Mouse (Mus musculus): ENCODE results near the gene Ppp1r9a. TPM values are rescaled to one million over a fixed set of nuclear protein-coding genes. Genes with fewer than 3 reads are reported as not detected.
"Not testable (repeated sequence)": the region's sequence is repeated elsewhere in the genome, so short reads cannot be mapped to it uniquely, and the experiment has no call there.

Gene Ppp1r9a
- polyA plus RNA-seq, 1 experiment from 2014 or later, result 16.3 TPM

GRCm38 (mm10) chr6:4923791-4924190 is 21.1 kb downstream of the Ppp1r9a start:
- not testable (repeated sequence) for H3K9me3 ChIP-seq; H3K27ac ChIP-seq; H3K4me3 ChIP-seq; ATAC-seq (ENCODE audit: insufficient number of reproducible peaks, low FRiP score, low TSS enrichment, low read depth); H3K27me3 ChIP-seq; H3K4me1 ChIP-seq; H3K4me2 ChIP-seq; H3K36me3 ChIP-seq; H3K9ac ChIP-seq

- no peak overlapping the region for H3K4me3 ChIP-seq
- H3K4me2 ChIP-seq, result no peak overlapping the region
Measured at GRCm38 (mm10) chr6:4925966-4926687, 23.4 kb downstream of the Ppp1r9a start.

GRCm38 (mm10) chr6:4930321-4930720 is 27.6 kb downstream of the Ppp1r9a start:
- ATAC-seq (ENCODE audit: insufficient number of reproducible peaks, low FRiP score, low TSS enrichment, low read depth), result no peak
- Histone ChIP-seq H3K9me3 (no peaks in the 10 kb centered on the region), H3K4me2 (no peak overlapping the region), H3K4me1 (no peaks in the 10 kb centered on the region), H3K9ac (no peak overlapping the region), H3K27me3 (no peaks in the 10 kb centered on the region), H3K4me3 (no peak overlapping the region), H3K36me3 (no peaks in the 10 kb centered on the region), H3K27ac (no peak overlapping the region)
- 88% methylated on average over 3 of the region's 3 CpGs for WGBS

More at GRCm38 (mm10) chr6:4925966-4926687, 23.4 kb downstream of the Ppp1r9a start:
- 0 out of 2 replicates have a peak overlapping the region, but pooled peaks have one; percentile 8 for H3K27ac ChIP-seq
- H3K27me3 ChIP-seq, result no peaks in the 10 kb centered on the region
- no peak for ATAC-seq (ENCODE audit: insufficient number of reproducible peaks, low FRiP score, low TSS enrichment, low read depth)
- H3K9me3 ChIP-seq, result no peaks in the 10 kb centered on the region
- H3K36me3 ChIP-seq, result no peaks in the 10 kb centered on the region
- 73% methylated on average over 14 of the region's 14 CpGs for whole genome bisulfite sequencing
- no peaks in the 10 kb centered on the region for H3K4me1 ChIP-seq
- H3K9ac ChIP-seq, result no peak overlapping the region

GRCm38 (mm10) chr6:4938901-4939300 is 36.2 kb downstream of the Ppp1r9a start:
- no peak overlapping the region for H3K4me3 ChIP-seq
- no peaks in the 10 kb centered on the region for H3K27me3 ChIP-seq
- H3K4me2 ChIP-seq, result no peak overlapping the region
- ATAC-seq (ENCODE audit: insufficient number of reproducible peaks, low FRiP score, low TSS enrichment, low read depth), result no peak
- peaks cover 6% of the 10 kb centered on the region; the same call in 1 of the 2 replicates for H3K4me1 ChIP-seq
- H3K36me3 ChIP-seq, result no peaks in the 10 kb centered on the region
- WGBS, result 27% methylated on average over 3 of the region's 3 CpGs
- no peak overlapping the region for H3K9ac ChIP-seq
- no peaks in the 10 kb centered on the region for H3K9me3 ChIP-seq
- H3K27ac ChIP-seq, result no peak overlapping the region

- no peaks in the 10 kb centered on the region for H3K27me3 ChIP-seq
- no peak overlapping the region for H3K27ac ChIP-seq
- ATAC-seq (ENCODE audit: insufficient number of reproducible peaks, low FRiP score, low TSS enrichment, low read depth), result no peak
- 51% methylated on average over 6 of the region's 6 CpGs for WGBS
- H3K4me3 ChIP-seq, result no peak overlapping the region
- H3K9ac ChIP-seq, result no peak overlapping the region
- no peaks in the 10 kb centered on the region for H3K9me3 ChIP-seq
- H3K4me1 ChIP-seq, result peaks cover 6% of the 10 kb centered on the region; the same call in 1 of the 2 replicates
- H3K4me2 ChIP-seq, result no peak overlapping the region
- no peaks in the 10 kb centered on the region for H3K36me3 ChIP-seq
Measured at GRCm38 (mm10) chr6:4940086-4940485, 37.4 kb downstream of the Ppp1r9a start.

- no peak for ATAC-seq (ENCODE audit: insufficient number of reproducible peaks, low FRiP score, low TSS enrichment, low read depth)
- 93% methylated on average over 9 of the region's 9 CpGs for WGBS
Measured at GRCm38 (mm10) chr6:4940639-4941038, 37.9 kb downstream of the Ppp1r9a start.

GRCm38 (mm10) chr6:4943821-4944220 is 41.1 kb downstream of the Ppp1r9a start:
- H3K4me1 ChIP-seq, result peaks cover 4% of the 10 kb centered on the region; the same call in 1 of the 2 replicates
- H3K27me3 ChIP-seq, result no peaks in the 10 kb centered on the region
- no peak overlapping the region for H3K4me3 ChIP-seq
- H3K4me2 ChIP-seq, result no peak overlapping the region
- ATAC-seq (ENCODE audit: insufficient number of reproducible peaks, low FRiP score, low TSS enrichment, low read depth), result no peak
- H3K27ac ChIP-seq, result no peak overlapping the region
- H3K9ac ChIP-seq, result no peak overlapping the region
- no peaks in the 10 kb centered on the region for H3K9me3 ChIP-seq
- WGBS, result 81% methylated on average over 2 of the region's 2 CpGs
- H3K36me3 ChIP-seq, result no peaks in the 10 kb centered on the region

More at GRCm38 (mm10) chr6:4940639-4941038, 37.9 kb downstream of the Ppp1r9a start:
- Histone ChIP-seq H3K4me2 (no peak overlapping the region), H3K27ac (no peak overlapping the region), H3K9me3 (no peaks in the 10 kb centered on the region), H3K4me3 (no peak overlapping the region), H3K9ac (no peak overlapping the region), H3K27me3 (no peaks in the 10 kb centered on the region), H3K36me3 (no peaks in the 10 kb centered on the region), H3K4me1 (peaks cover 6% of the 10 kb centered on the region; the same call in 1 of the 2 replicates)

- 87% methylated on average over 4 of the region's 4 CpGs for WGBS
- no peak overlapping the region for H3K4me2 ChIP-seq
- no peaks in the 10 kb centered on the region for H3K9me3 ChIP-seq
- H3K36me3 ChIP-seq, result no peaks in the 10 kb centered on the region
- no peak overlapping the region for H3K9ac ChIP-seq
- no peak overlapping the region for H3K4me3 ChIP-seq
- no peak overlapping the region for H3K27ac ChIP-seq
- no peaks in the 10 kb centered on the region for H3K27me3 ChIP-seq
- no peak for ATAC-seq (ENCODE audit: insufficient number of reproducible peaks, low FRiP score, low TSS enrichment, low read depth)
- peaks cover 9% of the 10 kb centered on the region; the same call in 1 of the 2 replicates for H3K4me1 ChIP-seq
Measured at GRCm38 (mm10) chr6:4948056-4948455, 45.3 kb downstream of the Ppp1r9a start.

GRCm38 (mm10) chr6:4949701-4950100 is 47.0 kb downstream of the Ppp1r9a start:
- H3K4me2 ChIP-seq, result no peak overlapping the region
- H3K4me3 ChIP-seq, result no peak overlapping the region
- no peaks in the 10 kb centered on the region for H3K9me3 ChIP-seq
- H3K36me3 ChIP-seq, result no peaks in the 10 kb centered on the region
- ATAC-seq (ENCODE audit: insufficient number of reproducible peaks, low FRiP score, low TSS enrichment, low read depth), result no peak
- H3K4me1 ChIP-seq, result peaks cover 10% of the 10 kb centered on the region; the same call in 1 of the 2 replicates
- no peak overlapping the region for H3K9ac ChIP-seq
- WGBS, result 45% methylated on average over 4 of the region's 4 CpGs
- no peak overlapping the region for H3K27ac ChIP-seq
- H3K27me3 ChIP-seq, result no peaks in the 10 kb centered on the region

GRCm38 (mm10) chr6:4953028-4953719 is 50.5 kb downstream of the Ppp1r9a start:
- Histone ChIP-seq H3K27me3 (no peaks in the 10 kb centered on the region), H3K9ac (no peak overlapping the region), H3K36me3 (no peaks in the 10 kb centered on the region), H3K4me1 (peaks cover 26% of the 10 kb centered on the region), H3K4me3 (no peak overlapping the region; the same call in 1 of the 2 replicates), H3K4me2 (peak overlapping the region; percentile 36), H3K9me3 (no peaks in the 10 kb centered on the region), H3K27ac (peak overlapping the region; percentile 5)
- 0 out of 2 replicates have a peak, but pooled peaks have one; percentile 35 for ATAC-seq (ENCODE audit: insufficient number of reproducible peaks, low FRiP score, low TSS enrichment, low read depth)
- WGBS, result 26% methylated on average over 14 of the region's 14 CpGs

GRCm38 (mm10) chr6:4956651-4957050 is 53.9 kb downstream of the Ppp1r9a start:
- no peak overlapping the region for H3K4me2 ChIP-seq
- H3K27ac ChIP-seq, result peak overlapping the region; percentile 76
- no peaks in the 10 kb centered on the region for H3K27me3 ChIP-seq
- 22% methylated on average over 6 of the region's 6 CpGs for WGBS
- no peaks in the 10 kb centered on the region for H3K36me3 ChIP-seq
- no peaks in the 10 kb centered on the region for H3K9me3 ChIP-seq
- peaks cover 19% of the 10 kb centered on the region for H3K4me1 ChIP-seq
- no peak overlapping the region for H3K9ac ChIP-seq
- H3K4me3 ChIP-seq, result no peak overlapping the region
- ATAC-seq (ENCODE audit: insufficient number of reproducible peaks, low FRiP score, low TSS enrichment, low read depth), result no peak

GRCm38 (mm10) chr6:4962197-4962596 is 59.5 kb downstream of the Ppp1r9a start:
- 75% methylated on average over 4 of the region's 4 CpGs for WGBS
- H3K4me3 ChIP-seq, result no peak overlapping the region
- no peak for ATAC-seq (ENCODE audit: insufficient number of reproducible peaks, low FRiP score, low TSS enrichment, low read depth)
- no peak overlapping the region for H3K27ac ChIP-seq
- no peak overlapping the region for H3K4me2 ChIP-seq
- H3K36me3 ChIP-seq, result no peaks in the 10 kb centered on the region
- no peak overlapping the region for H3K9ac ChIP-seq
- H3K4me1 ChIP-seq, result no peaks in the 10 kb centered on the region
- no peaks in the 10 kb centered on the region for H3K9me3 ChIP-seq
- H3K27me3 ChIP-seq, result no peaks in the 10 kb centered on the region

Data from limb, embryonic 15.5 days (tissue).